Mouse (Mus musculus) neutrophil, adult 65 days (primary cell): ENCODE data around the gene Olfr1054. TPM values are rescaled to one million over a fixed set of nuclear protein-coding genes. Genes with fewer than 3 reads are reported as not detected.

ENCODE experiments used
- total RNA-seq: library from RNA; stranded (reverse); gene quantifications from 2 replicates; pipeline ENCODE4 v1.2.4, GENCODE M21; 2023

The Olfr1054 gene
- total RNA-seq: not detected in 2 replicates

GRCm38 (mm10) chr2:86335333-86335732 is at the start of gene Olfr1054:
Olfr1054 (minus strand) TSS chr2:86335433.

GRCm38 (mm10) chr2:86378293-86378692 is 43.1 kb upstream of the Olfr1054 start, which contains the start of gene Olfr1057:
Olfr1057 (minus strand) TSS chr2:86378393.

GRCm38 (mm10) chr2:86362369-86362768 is 27.1 kb upstream of the Olfr1054 start, which contains the start of gene Olfr1056:
Olfr1056 (minus strand) TSS chr2:86362469.

GRCm38 (mm10) chr2:86350184-86350583 is 15.0 kb upstream of the Olfr1054 start, which contains the start of gene Olfr1055:
Olfr1055 (minus strand) TSS chr2:86350284.

GRCm38 (mm10) chr2:86315184-86315583 is 20.0 kb downstream of the Olfr1054 start, which contains the start of gene Olfr1053:
Olfr1053 (minus strand) TSS chr2:86315284.

GRCm38 (mm10) chr2:86292155-86292554 is 43.1 kb downstream of the Olfr1054 start, which contains the start of gene Olfr1052:
Olfr1052 (plus strand) TSS chr2:86292455.

Other genes starting within 250 kb of the Olfr1054 start
- gene Olfr1037, start 248.0 kb downstream of the Olfr1054 start, total RNA-seq: not detected in 2 replicates
- gene Olfr1039, start 199.5 kb downstream of the Olfr1054 start, total RNA-seq: not detected in 2 replicates
- gene Olfr1040, start 188.7 kb downstream of the Olfr1054 start, total RNA-seq: not detected in 2 replicates
- not detected in 2 replicates for gene Olfr1042, start 173.6 kb downstream of the Olfr1054 start, total RNA-seq
- not detected in 2 replicates for gene Olfr1043, start 167.9 kb downstream of the Olfr1054 start, total RNA-seq
- gene Olfr1044, start 157.6 kb downstream of the Olfr1054 start, total RNA-seq: not detected in 2 replicates
- not detected in 2 replicates for gene Olfr52, start 149.8 kb downstream of the Olfr1054 start, total RNA-seq
- not detected in 2 replicates for gene Olfr1045, start 132.4 kb downstream of the Olfr1054 start, total RNA-seq
- not detected in 2 replicates for gene Olfr1046, start 116.1 kb downstream of the Olfr1054 start, total RNA-seq
- gene Olfr1047, start 104.0 kb downstream of the Olfr1054 start, total RNA-seq: not detected in 2 replicates
- not detected in 2 replicates for gene Olfr1048, start 95.1 kb downstream of the Olfr1054 start, total RNA-seq
- not detected in 2 replicates for gene Olfr1049, start 77.1 kb downstream of the Olfr1054 start, total RNA-seq
- not detected in 2 replicates for gene Olfr1051, start 56.3 kb downstream of the Olfr1054 start, total RNA-seq
- not detected in 2 replicates for gene Olfr1052, start 43.0 kb downstream of the Olfr1054 start, total RNA-seq
- not detected in 2 replicates for gene Olfr1053, start 20.1 kb downstream of the Olfr1054 start, total RNA-seq
- not detected in 2 replicates for gene Olfr1055, start 14.9 kb upstream of the Olfr1054 start, total RNA-seq
- gene Olfr1056, start 27.0 kb upstream of the Olfr1054 start, total RNA-seq: not detected in 2 replicates
- not detected in 2 replicates for gene Olfr1057, start 43.0 kb upstream of the Olfr1054 start, total RNA-seq
- not detected in 2 replicates for gene Olfr1058, start 53.1 kb upstream of the Olfr1054 start, total RNA-seq
- not detected in 2 replicates for gene Olfr1061, start 78.6 kb upstream of the Olfr1054 start, total RNA-seq
- not detected in 2 replicates for gene Olfr1062, start 91.3 kb upstream of the Olfr1054 start, total RNA-seq
- not detected in 2 replicates for gene Olfr1065, start 115.2 kb upstream of the Olfr1054 start, total RNA-seq
- not detected in 2 replicates for gene Olfr1066, start 120.8 kb upstream of the Olfr1054 start, total RNA-seq
- not detected in 2 replicates for gene Olfr228, start 152.0 kb upstream of the Olfr1054 start, total RNA-seq
- gene Olfr1076, start 173.0 kb upstream of the Olfr1054 start, total RNA-seq: not detected in 2 replicates
- gene Olfr1079, start 207.0 kb upstream of the Olfr1054 start, total RNA-seq: not detected in 2 replicates
- gene Olfr1080, start 222.8 kb upstream of the Olfr1054 start, total RNA-seq: not detected in 2 replicates